23 mouse cellular contexts compared by ENCODE assay signal in the genomic region with DNA sequence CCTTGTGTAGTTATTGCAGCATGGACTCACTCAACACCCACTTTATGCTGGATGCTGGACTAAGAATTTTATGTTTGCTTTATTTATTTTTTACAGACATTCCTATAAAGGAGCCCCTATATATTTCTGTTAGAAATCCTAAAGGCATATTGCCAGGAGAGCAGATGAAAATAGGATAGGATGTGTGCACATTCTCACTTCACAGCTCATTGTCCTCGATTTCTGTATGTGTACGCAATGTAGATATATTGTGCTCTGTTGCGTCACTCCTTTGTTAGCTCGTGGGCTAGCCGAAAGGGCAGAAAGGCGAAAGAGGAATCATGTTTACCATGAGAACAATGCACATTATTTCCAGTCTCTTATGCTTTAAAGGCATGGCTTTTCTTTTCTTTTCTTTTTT. TPM values are rescaled to one million over a fixed set of nuclear protein-coding genes. Genes with fewer than 3 reads are reported as not detected.
DNase-seq lines count a peak whose midpoint lies in the region; ATAC-seq and TF ChIP-seq lines count a peak whose summit lies in the region.
"Had no signal": no experiment of that assay in that cellular context is flagged by ENCODE, and none has a peak within 500 bp of the region (broad histone marks: within the 10 kb centered on the region; RNA-seq: fewer than 3 reads in every experiment).

No protein-coding gene starts in this region.

- DNase-seq in embryonic facial prominence, embryonic 14.5 days (ENCODE audit: low spot score), result no peak
- DNase-seq in embryonic facial prominence, embryonic 10.5 days (ENCODE audit: low spot score), result no peak
- DNase-seq in lung, postnatal 4 days, result no peak
- peak; percentile 73 for DNase-seq in lung, postnatal 0 days (ENCODE audit: low spot score)
- DNase-seq in lung, postnatal 36 days, result no peak
- DNase-seq: adrenal gland, adult 2 months; adrenal gland, postnatal 10 days; adrenal gland, postnatal 25 days; cerebellum, adult 11 months; cerebellum, adult 18-20 months; cerebellum, adult 8-10 months; cerebellum, adult 9-11 months; cerebellum, postnatal 14 days; cerebellum, postnatal 36 days; embryo, embryonic 11 days had no signal

- no peak overlapping the region for H3K4me2 ChIP-seq in embryonic facial prominence, embryonic 14.5 days (ENCODE audit: low read depth, low read length)
- no peak overlapping the region for H3K4me2 ChIP-seq in lung, embryonic 15.5 days
- H3K4me2 ChIP-seq in lung, postnatal 0 days (replicated peaks; ENCODE audit: low read depth, low read length), result no peak overlapping the region
- H3K4me2 ChIP-seq: embryonic facial prominence, embryonic 12.5 days; embryonic facial prominence, embryonic 15.5 days; forebrain, embryonic 12.5 days had no signal

- no peaks in the 10 kb centered on the region for H3K9me3 ChIP-seq in embryonic facial prominence, embryonic 14.5 days (ENCODE audit: control insufficient read depth, low read length)
- no peaks in the 10 kb centered on the region for H3K9me3 ChIP-seq in embryonic facial prominence, embryonic 10.5 days
- H3K9me3 ChIP-seq in lung, embryonic 15.5 days, result no peaks in the 10 kb centered on the region
- no peaks in the 10 kb centered on the region for H3K9me3 ChIP-seq in lung, postnatal 0 days (ENCODE audit: low read length)
- H3K9me3 ChIP-seq: embryonic facial prominence, embryonic 12.5 days; embryonic facial prominence, embryonic 15.5 days; forebrain, embryonic 10.5 days; forebrain, embryonic 12.5 days had no signal

- H3K4me1 ChIP-seq in embryonic facial prominence, embryonic 14.5 days (ENCODE audit: control insufficient read depth, insufficient read depth, low read length), result no peaks in the 10 kb centered on the region; the same call in 1 of the 2 replicates
- H3K4me1 ChIP-seq in embryonic facial prominence, embryonic 10.5 days, result peaks cover 19% of the 10 kb centered on the region
- peaks cover 3% of the 10 kb centered on the region; the same call in 1 of the 2 replicates for H3K4me1 ChIP-seq in lung, embryonic 15.5 days
- H3K4me1 ChIP-seq in lung, postnatal 0 days (ENCODE audit: insufficient read depth, low read depth, low read length), result no peaks in the 10 kb centered on the region; the same call in 1 of the 2 replicates

- H3K27me3 ChIP-seq in embryonic facial prominence, embryonic 14.5 days (replicated peaks; ENCODE audit: control insufficient read depth, insufficient read depth, low read length), result peaks cover 13% of the 10 kb centered on the region
- H3K27me3 ChIP-seq in embryonic facial prominence, embryonic 10.5 days (replicated peaks; ENCODE audit: low read depth, poor library complexity, severe bottlenecking), result peaks cover 40% of the 10 kb centered on the region
- H3K27me3 ChIP-seq in lung, embryonic 15.5 days, result peaks cover 8% of the 10 kb centered on the region; the same call in 1 of the 2 replicates
- no peaks in the 10 kb centered on the region for H3K27me3 ChIP-seq in lung, postnatal 0 days (replicated peaks; ENCODE audit: insufficient read depth, low read length)

- H3K36me3 ChIP-seq in embryonic facial prominence, embryonic 14.5 days (ENCODE audit: control insufficient read depth, insufficient read depth, low read length), result no peaks in the 10 kb centered on the region
- no peaks in the 10 kb centered on the region for H3K36me3 ChIP-seq in embryonic facial prominence, embryonic 10.5 days (replicated peaks)
- H3K36me3 ChIP-seq in lung, embryonic 15.5 days, result no peaks in the 10 kb centered on the region
- no peaks in the 10 kb centered on the region for H3K36me3 ChIP-seq in lung, postnatal 0 days (ENCODE audit: insufficient read depth, low read length)
- H3K36me3 ChIP-seq: embryonic facial prominence, embryonic 12.5 days; embryonic facial prominence, embryonic 15.5 days; forebrain, embryonic 10.5 days; forebrain, embryonic 12.5 days had no signal

- ATAC-seq in embryonic facial prominence, embryonic 14.5 days (ENCODE audit: low read depth), result peak; percentile 45; the same call in 1 of the 2 replicates
- ATAC-seq in lung, embryonic 15.5 days (ENCODE audit: borderline replicate concordance, extremely low read depth, low FRiP score, low TSS enrichment), result peak; percentile 66
- ATAC-seq in lung, postnatal 0 days, result 0 out of 2 replicates have a peak, but pooled peaks have one; percentile 37
- ATAC-seq: forebrain, embryonic 14.5 days; forebrain, embryonic 16.5 days had no signal

- no peak for TF ChIP-seq EP300 in lung, postnatal 0 days (IDR thresholded peaks at IDR 0.05)

- H3K9ac ChIP-seq in embryonic facial prominence, embryonic 14.5 days (ENCODE audit: low read depth, low read length), result no peak overlapping the region
- H3K9ac ChIP-seq in lung, embryonic 15.5 days, result no peak overlapping the region
- H3K9ac ChIP-seq in lung, postnatal 0 days (replicated peaks; ENCODE audit: low read depth), result no peak overlapping the region
- H3K9ac ChIP-seq: embryonic facial prominence, embryonic 12.5 days; embryonic facial prominence, embryonic 15.5 days; forebrain, embryonic 12.5 days had no signal

- no peak overlapping the region for H3K4me3 ChIP-seq in embryonic facial prominence, embryonic 14.5 days (ENCODE audit: low read depth, low read length)
- H3K4me3 ChIP-seq in embryonic facial prominence, embryonic 10.5 days, result no peak overlapping the region
- H3K4me3 ChIP-seq in lung, embryonic 15.5 days, result no peak overlapping the region
- H3K4me3 ChIP-seq in lung, postnatal 0 days (ENCODE audit: low read depth, low read length), result no peak overlapping the region
- H3K4me3 ChIP-seq: embryonic facial prominence, embryonic 12.5 days; embryonic facial prominence, embryonic 15.5 days; erythroblast, embryonic 14.5 days; forebrain, embryonic 10.5 days; forebrain, embryonic 12.5 days had no signal

- no peak overlapping the region for H3K27ac ChIP-seq in embryonic facial prominence, embryonic 14.5 days (replicated peaks; ENCODE audit: low read depth, low read length)
- H3K27ac ChIP-seq in embryonic facial prominence, embryonic 10.5 days (replicated peaks), result no peak overlapping the region
- no peak overlapping the region for H3K27ac ChIP-seq in lung, embryonic 15.5 days
- H3K27ac ChIP-seq in lung, postnatal 0 days (ENCODE audit: low read length), result no peak overlapping the region
- H3K27ac ChIP-seq: embryonic facial prominence, embryonic 12.5 days; embryonic facial prominence, embryonic 15.5 days; forebrain, embryonic 10.5 days; forebrain, embryonic 12.5 days had no signal

- 85% methylated on average over 6 of the region's 6 CpGs for WGBS in embryonic facial prominence, embryonic 14.5 days
- 82% methylated on average over 6 of the region's 6 CpGs for WGBS in embryonic facial prominence, embryonic 10.5 days
- WGBS in lung, embryonic 15.5 days, result 37% methylated on average over 6 of the region's 6 CpGs
- WGBS in lung, postnatal 0 days, result 47% methylated on average over 6 of the region's 6 CpGs

- no peak for TF ChIP-seq CTCF in lung, postnatal 0 days (IDR thresholded peaks at IDR 0.05)

RNA-seq across cellular contexts. Expression of gene Prss12, which starts 3.4 kb away (rescaled TPM):
- 27.9 and 30.2 TPM in 2 replicates for polyA plus RNA-seq in embryonic facial prominence, embryonic 14.5 days (2014; fragmentation: Nextera tagmentation; extraction: Ambion mirVana)
- polyA plus RNA-seq in embryonic facial prominence, embryonic 10.5 days (2016; fragmentation: Nextera tagmentation; extraction: Ambion mirVana), result 3.9 and 4.7 TPM in 2 replicates
- polyA plus RNA-seq in lung, embryonic 15.5 days (2015; fragmentation: Nextera tagmentation; extraction: Ambion mirVana), result 18.7 and 20.8 TPM in 2 replicates
- 22.3 and 23.8 TPM in 2 replicates for polyA plus RNA-seq in lung, postnatal 0 days (2015; fragmentation: Nextera tagmentation; extraction: Ambion mirVana)
- polyA plus RNA-seq: erythroblast, embryonic 14.5 days had no signal
